Mouse (Mus musculus) kidney, adult 2 months (tissue): ENCODE measurements around the gene Adipor2. TPM values are rescaled to one million over a fixed set of nuclear protein-coding genes. Genes with fewer than 3 reads are reported as not detected.

Experiments used
- DNase-seq: peaks from one replicate; pipeline ENCODE4 v3.0.0; 2021
- H3K27ac ChIP-seq: fragments of 200-500 bp; 2 replicates; pipeline ENCODE4 v1.5.1; 2012; ENCODE audit warnings: low read depth, low read length, control low read depth, inconsistent platforms; ENCODE audit not compliant: insufficient read depth
- H3K27me3 ChIP-seq: fragments of 200-500 bp; replicated peaks from 2 replicates; pipeline ENCODE4 v1.6.1; 2012; ENCODE audit warnings: mild to moderate bottlenecking, moderate library complexity, low read length, inconsistent platforms; ENCODE audit not compliant: control insufficient read depth, insufficient read depth
- H3K36me3 ChIP-seq: fragments of 200-500 bp; 2 replicates; pipeline ENCODE4 v1.6.1; 2012; ENCODE audit warnings: mild to moderate bottlenecking, moderate library complexity, low read length, inconsistent platforms; ENCODE audit not compliant: control insufficient read depth, insufficient read depth
- H3K4me1 ChIP-seq: fragments of 200-500 bp; 2 replicates; pipeline ENCODE4 v1.6.1; 2011; ENCODE audit warnings: low read length; ENCODE audit not compliant: control insufficient read depth, insufficient read depth
- H3K4me3 ChIP-seq: fragments of 200-500 bp; 2 replicates; pipeline ENCODE4 v1.5.1; 2011; ENCODE audit warnings: mild to moderate bottlenecking, low read depth, low read length, control low read depth; ENCODE audit not compliant: insufficient read depth
- CTCF ChIP-seq: fragments of 200-500 bp; conservative IDR thresholded peaks from 2 replicates; pipeline ENCODE4 v1.5.1; 2011; ENCODE audit warnings: low read depth, mild to moderate bottlenecking, control low read depth, low read length, moderate library complexity, mixed read lengths; ENCODE audit not compliant: insufficient read depth, insufficient read length
- POLR2A ChIP-seq: fragments of 200-500 bp; IDR thresholded peaks from one replicate; pipeline ENCODE4 v1.6.1; 2011; ENCODE audit warnings: low read depth, low read length, control low read depth
- WGBS: fragments of 180-500 bp; shearing (Covaris S2); methylation state at CpG from one replicate; pipeline ENCODE4 v1.1.7; 2018; 5-methylcytosine and 5-hydroxymethylcytosine counted together
- polyA plus RNA-seq: library from polyadenylated mRNA; depleted of rRNA; stranded (reverse); fragments of >200 nt; gene quantifications from 2 replicates; pipeline ENCODE4 v1.2.3, GENCODE M21; 2012

The Adipor2 gene
- polyA plus RNA-seq, 1 experiment, result 66.6 TPM

- no peak for TF ChIP-seq CTCF
- no peak for TF ChIP-seq POLR2A
- no peaks in the 10 kb centered on the region for H3K36me3 ChIP-seq
- peak; percentile 40 for DNase-seq
- no peak overlapping the region for H3K27ac ChIP-seq
- H3K4me3 ChIP-seq, result no peak overlapping the region
- 27% methylated on average over 16 of the region's 16 CpGs for WGBS
- H3K27me3 ChIP-seq, result no peaks in the 10 kb centered on the region
- no peaks in the 10 kb centered on the region for H3K4me1 ChIP-seq
These were observed 97.0 kb downstream of the Adipor2 start for GRCm38 (mm10) chr6:119320481-119320880.

GRCm38 (mm10) chr6:119319358-119319757, 98.1 kb downstream of the Adipor2 start:
- H3K36me3 ChIP-seq, result no peaks in the 10 kb centered on the region
- TF ChIP-seq CTCF (no peak), POLR2A (no peak)
- no peaks in the 10 kb centered on the region for H3K4me1 ChIP-seq
- WGBS, result 85% methylated on average over 2 of the region's 2 CpGs
- H3K27ac ChIP-seq, result no peak overlapping the region
- no peaks in the 10 kb centered on the region for H3K27me3 ChIP-seq
- DNase-seq, result no peak
- no peak overlapping the region for H3K4me3 ChIP-seq

- no peak overlapping the region for H3K4me3 ChIP-seq
- H3K27ac ChIP-seq, result no peak overlapping the region
- H3K27me3 ChIP-seq, result no peaks in the 10 kb centered on the region
- WGBS, result 80% methylated on average over 9 of the region's 9 CpGs
- TF ChIP-seq POLR2A (no peak), CTCF (no peak)
- no peaks in the 10 kb centered on the region for H3K36me3 ChIP-seq
- H3K4me1 ChIP-seq, result no peaks in the 10 kb centered on the region
- no peak for DNase-seq
These were observed 98.8 kb downstream of the Adipor2 start for GRCm38 (mm10) chr6:119318732-119319131.

GRCm38 (mm10) chr6:119314751-119315476, 102.6 kb downstream of the Adipor2 start:
- H3K27me3 ChIP-seq, result no peaks in the 10 kb centered on the region
- no peak overlapping the region for H3K27ac ChIP-seq
- no peaks in the 10 kb centered on the region for H3K4me1 ChIP-seq
- H3K4me3 ChIP-seq, result no peak overlapping the region
- DNase-seq, result no peak
- H3K36me3 ChIP-seq, result no peaks in the 10 kb centered on the region
- TF ChIP-seq CTCF (no peak), POLR2A (no peak)
- WGBS, result 53% methylated on average over 7 of the region's 7 CpGs

- H3K27me3 ChIP-seq, result no peaks in the 10 kb centered on the region
- WGBS, result 37% methylated on average over 14 of the region's 14 CpGs
- H3K27ac ChIP-seq, result no peak overlapping the region
- TF ChIP-seq CTCF (no peak), POLR2A (no peak)
- no peaks in the 10 kb centered on the region for H3K36me3 ChIP-seq
- peak; percentile 78 for DNase-seq
- H3K4me1 ChIP-seq, result no peaks in the 10 kb centered on the region
- H3K4me3 ChIP-seq, result no peak overlapping the region
These were observed 103.7 kb downstream of the Adipor2 start for GRCm38 (mm10) chr6:119313588-119314375.

- H3K4me3 ChIP-seq, result no peak overlapping the region
- no peaks in the 10 kb centered on the region for H3K4me1 ChIP-seq
- 62% methylated on average over 3 of the region's 3 CpGs for WGBS
- H3K36me3 ChIP-seq, result no peaks in the 10 kb centered on the region
- peak; percentile 13 for DNase-seq
- no peak overlapping the region for H3K27ac ChIP-seq
- no peak for TF ChIP-seq CTCF
- TF ChIP-seq POLR2A, result no peak
- H3K27me3 ChIP-seq, result no peaks in the 10 kb centered on the region
These were observed 104.4 kb downstream of the Adipor2 start for GRCm38 (mm10) chr6:119313096-119313495.

GRCm38 (mm10) chr6:119312381-119312780, 105.1 kb downstream of the Adipor2 start:
- Histone ChIP-seq H3K27ac (no peak overlapping the region), H3K27me3 (no peaks in the 10 kb centered on the region), H3K36me3 (no peaks in the 10 kb centered on the region), H3K4me3 (no peak overlapping the region), H3K4me1 (no peaks in the 10 kb centered on the region)
- WGBS, result 79% methylated on average over 6 of the region's 6 CpGs
- TF ChIP-seq CTCF, result no peak
- TF ChIP-seq POLR2A, result no peak
- DNase-seq, result no peak
